Mouse (Mus musculus): ENCODE measurements around the gene Oas2.

- TF ChIP-seq POLR2A (IDR thresholded peaks at IDR 0.05; ENCODE audit: control insufficient read depth, extremely low read depth, insufficient read depth, low read length, poor library complexity) (no peak), CTCF (IDR thresholded peaks at IDR 0.05; ENCODE audit: borderline replicate concordance, control insufficient read depth, extremely low read depth, insufficient read depth, low read length, poor library complexity) (no peak)
Observed at GRCm38 (mm10) chr5:120779922-120780321, 30.3 kb upstream of the Oas2 start.
